In genomic region chr4:59190650-59191424, GRCm38 (mm10) we compare ENCODE assay signal across 10 mouse cellular contexts. TPM values are rescaled to one million over a fixed set of nuclear protein-coding genes. Genes with fewer than 3 reads are reported as not detected.
A peak's percentile ranks its signal among the peaks of the same experiment; 100 is the strongest.
DNase-seq lines count a peak whose midpoint lies in the region; ATAC-seq and TF ChIP-seq lines count a peak whose summit lies in the region.
"Had no signal": no experiment of that assay in that cellular context is flagged by ENCODE, and none has a peak within 500 bp of the region (broad histone marks: within the 10 kb centered on the region; RNA-seq: fewer than 3 reads in every experiment).

No protein-coding gene starts in this region.

- WGBS in heart, embryonic 15.5 days, result 42% methylated on average over 7 of the region's 7 CpGs
- 66% methylated on average over 7 of the region's 7 CpGs for whole genome bisulfite sequencing in hindbrain, embryonic 15.5 days
- 82% methylated on average over 7 of the region's 7 CpGs for WGBS in midbrain, embryonic 13.5 days

- no peak for TF ChIP-seq POLR2A in MEL (IDR thresholded peaks at IDR 0.05; ENCODE audit: control insufficient read depth in 1 of 2, insufficient read depth in 1 of 2, low read depth in 1 of 2, low read length in 2 of 2, poor library complexity in 1 of 2)

- peak overlapping the region; percentile 98 for H3K4me3 ChIP-seq in heart, embryonic 15.5 days
- peak overlapping the region; percentile 37 to 96 for H3K4me3 ChIP-seq in MEL (ENCODE audit: control insufficient read depth in 1 of 2, insufficient read depth in 1 of 2, low read depth in 2 of 2, low read length in 2 of 2)
- peak overlapping the region; percentile 94 for H3K4me3 ChIP-seq in hindbrain, embryonic 15.5 days
- H3K4me3 ChIP-seq in midbrain, embryonic 13.5 days (replicated peaks), result peak overlapping the region; percentile 92

- no peak overlapping the region for H3K9ac ChIP-seq in heart, embryonic 15.5 days
- peak overlapping the region; percentile 98 for H3K9ac ChIP-seq in MEL (ENCODE audit: control insufficient read depth, low read depth, low read length, poor library complexity, severe bottlenecking)
- H3K9ac ChIP-seq in hindbrain, embryonic 15.5 days, result no peak overlapping the region
- no peak overlapping the region for H3K9ac ChIP-seq in midbrain, embryonic 13.5 days (replicated peaks)

- H3K27me3 ChIP-seq in heart, embryonic 15.5 days, result no peaks in the 10 kb centered on the region
- H3K27me3 ChIP-seq in MEL (ENCODE audit: control insufficient read depth in 1 of 2, insufficient read depth in 2 of 2, low read length in 2 of 2), result no peaks in the 10 kb centered on the region
- no peaks in the 10 kb centered on the region for H3K27me3 ChIP-seq in hindbrain, embryonic 15.5 days
- H3K27me3 ChIP-seq in midbrain, embryonic 13.5 days, result no peaks in the 10 kb centered on the region
- H3K27me3 ChIP-seq: Patski had no signal

- no peak overlapping the region for H3K27ac ChIP-seq in heart, embryonic 15.5 days
- peak overlapping the region; percentile 90 for H3K27ac ChIP-seq in MEL (ENCODE audit: control insufficient read depth, low read depth, low read length)
- no peak overlapping the region for H3K27ac ChIP-seq in hindbrain, embryonic 15.5 days (replicated peaks)
- no peak overlapping the region for H3K27ac ChIP-seq in midbrain, embryonic 13.5 days

- H3K4me2 ChIP-seq in heart, embryonic 15.5 days, result peak overlapping the region; percentile 78
- H3K4me2 ChIP-seq in hindbrain, embryonic 15.5 days, result peak overlapping the region; percentile 53
- peak overlapping the region; percentile 69 for H3K4me2 ChIP-seq in midbrain, embryonic 13.5 days (replicated peaks)

- no peak for TF ChIP-seq CTCF in MEL (IDR thresholded peaks at IDR 0.05 in 2 of 3, conservative IDR thresholded peaks at IDR 0.05 in 1 of 3; ENCODE audit: control insufficient read depth in 1 of 3, insufficient read depth in 1 of 3, low read depth in 2 of 3, low read length in 3 of 3, poor library complexity in 1 of 3, severe bottlenecking in 1 of 3)

- peaks cover 16% of the 10 kb centered on the region for H3K4me1 ChIP-seq in heart, embryonic 15.5 days (replicated peaks)
- H3K4me1 ChIP-seq in MEL (ENCODE audit: control insufficient read depth in 1 of 2, insufficient read depth in 2 of 2, low read length in 2 of 2), result peaks cover 22 to 33% of the 10 kb centered on the region in 2 experiments
- H3K4me1 ChIP-seq in hindbrain, embryonic 15.5 days (replicated peaks), result peaks cover 27% of the 10 kb centered on the region
- peaks cover 18% of the 10 kb centered on the region for H3K4me1 ChIP-seq in midbrain, embryonic 13.5 days (replicated peaks)

- no peaks in the 10 kb centered on the region for H3K36me3 ChIP-seq in heart, embryonic 15.5 days
- peaks cover 0 to 53% of the 10 kb centered on the region in 2 experiments; a peak in 3 of 4 replicates for H3K36me3 ChIP-seq in MEL (ENCODE audit: control insufficient read depth in 1 of 2, insufficient read depth in 2 of 2, low read length in 2 of 2)
- H3K36me3 ChIP-seq in hindbrain, embryonic 15.5 days, result no peaks in the 10 kb centered on the region
- H3K36me3 ChIP-seq in midbrain, embryonic 13.5 days, result no peaks in the 10 kb centered on the region

- ATAC-seq in heart, embryonic 15.5 days (replicated peaks; ENCODE audit: insufficient number of reproducible peaks, insufficient read depth, low FRiP score, low read depth), result no peak
- ATAC-seq in hindbrain, embryonic 15.5 days (ENCODE audit: low FRiP score, low read depth), result no peak
- ATAC-seq in midbrain, embryonic 13.5 days, result no peak

- H3K79me2 ChIP-seq in MEL (ENCODE audit: control insufficient read depth, insufficient read depth, low read length, poor library complexity), result peaks cover 51% of the 10 kb centered on the region

- DNase-seq in heart, adult 9 months (ENCODE audit: low spot score in 2 of 2), result no peak
- DNase-seq in MEL (ENCODE audit: low read depth, low spot score), result peak; percentile 76
- no peak for DNase-seq in adrenal gland, adult 8-10 months
- no peak for DNase-seq in kidney, adult 11 months
- DNase-seq in layer of hippocampus, adult 11-12 months (ENCODE audit: low spot score), result no peak

- peak; percentile 66 to 84 for TF ChIP-seq EP300 in MEL (IDR thresholded peaks at IDR 0.05; ENCODE audit: low read depth in 1 of 2, low read length in 2 of 2)

- H3K9me3 ChIP-seq in heart, embryonic 15.5 days (replicated peaks), result no peaks in the 10 kb centered on the region
- no peaks in the 10 kb centered on the region for H3K9me3 ChIP-seq in MEL (replicated peaks; ENCODE audit: insufficient read depth, low read length)
- H3K9me3 ChIP-seq in hindbrain, embryonic 15.5 days, result no peaks in the 10 kb centered on the region
- no peaks in the 10 kb centered on the region for H3K9me3 ChIP-seq in midbrain, embryonic 13.5 days

- no peak for TF ChIP-seq RAD21 in MEL (IDR thresholded peaks at IDR 0.05; ENCODE audit: low read depth, low read length)

TF ChIP-seq in MEL, 35 proteins besides CTCF, POLR2A, EP300 and RAD21 (continues in another document):
- TF ChIP-seq TCF12 (IDR thresholded peaks at IDR 0.05; ENCODE audit: low read depth, low read length) (peak; percentile 80), CHD1 (IDR thresholded peaks at IDR 0.05; ENCODE audit: low read depth, low read length) (0 out of 2 replicates have a peak, but pooled peaks have one; percentile 37), SIN3A (IDR thresholded peaks at IDR 0.05; ENCODE audit: low read length) (peak; percentile 96), JUND (IDR thresholded peaks at IDR 0.05; ENCODE audit: low read depth, low read length) (no peak), ZNF384 (IDR thresholded peaks at IDR 0.05; ENCODE audit: low read depth, low read length) (peak; percentile 92), MYB (IDR thresholded peaks at IDR 0.05; ENCODE audit: low read depth, low read length) (peak; percentile 70), GATA1 (IDR thresholded peaks at IDR 0.05; ENCODE audit: low read depth, low read length) (peak; percentile 62), USF2 (IDR thresholded peaks at IDR 0.05; ENCODE audit: borderline replicate concordance in 1 of 2, insufficient read depth in 1 of 2, low read depth in 1 of 2, low read length in 2 of 2) (no peak), BHLHE40 (IDR thresholded peaks at IDR 0.05; ENCODE audit: borderline replicate concordance, low read depth, low read length) (no peak), CHD2 (IDR thresholded peaks at IDR 0.05; ENCODE audit: low read length) (no peak), MYC (IDR thresholded peaks at IDR 0.05; ENCODE audit: low read depth, low read length) (peak; percentile 76; the same call in 1 of the 2 replicates), ETS1 (IDR thresholded peaks at IDR 0.05; ENCODE audit: low read depth, low read length) (peak; percentile 87), KAT2A (conservative IDR thresholded peaks at IDR 0.05; ENCODE audit: low read depth, low read length) (no peak), GABPA (IDR thresholded peaks at IDR 0.05; ENCODE audit: low read depth, low read length) (no peak), MAZ (IDR thresholded peaks at IDR 0.05; ENCODE audit: low read depth, low read length) (no peak), SMC3 (IDR thresholded peaks at IDR 0.05; ENCODE audit: low read depth, low read length) (peak; percentile 11; the same call in 1 of the 2 replicates), POLR2AphosphoS2 (IDR thresholded peaks at IDR 0.05; ENCODE audit: low read length) (no peak), UBTF (IDR thresholded peaks at IDR 0.05; ENCODE audit: borderline replicate concordance, insufficient read depth, low read depth, low read length) (no peak), MEF2A (IDR thresholded peaks at IDR 0.05; ENCODE audit: extremely low read depth, insufficient replicate concordance, low read depth, low read length, poor library complexity, severe bottlenecking) (no peak), NELFE (IDR thresholded peaks at IDR 0.05; ENCODE audit: low read depth, low read length) (no peak), TBP (IDR thresholded peaks at IDR 0.05; ENCODE audit: low read depth, low read length) (no peak), ELF1 (IDR thresholded peaks at IDR 0.05; ENCODE audit: low read depth, low read length) (0 out of 2 replicates have a peak, but pooled peaks have one; percentile 7), HCFC1 (IDR thresholded peaks at IDR 0.05; ENCODE audit: low read depth, low read length) (no peak), ZKSCAN1 (IDR thresholded peaks at IDR 0.05; ENCODE audit: low read depth, low read length) (no peak), RCOR1 (IDR thresholded peaks at IDR 0.05; ENCODE audit: low read depth, low read length) (no peak), TAL1 (IDR thresholded peaks at IDR 0.05; ENCODE audit: low read length) (peak; percentile 63), MAFK (IDR thresholded peaks at IDR 0.05; ENCODE audit: borderline replicate concordance, low read depth, low read length) (no peak), POLR2AphosphoS5 (IDR thresholded peaks at IDR 0.05; ENCODE audit: borderline replicate concordance, low read depth, low read length) (no peak), E2F4 (IDR thresholded peaks at IDR 0.05; ENCODE audit: borderline replicate concordance, low read depth, low read length) (0 out of 2 replicates have a peak, but pooled peaks have one; percentile 11), MXI1 (IDR thresholded peaks at IDR 0.05; ENCODE audit: low read depth, low read length) (peak; percentile 92)

RNA-seq across cellular contexts. Expression of gene Ugcg, which starts 1.8 kb away (rescaled TPM):
- 6.2 and 7.0 TPM in 2 replicates for polyA plus RNA-seq in heart, embryonic 15.5 days (2015; fragmentation: Nextera tagmentation; extraction: Ambion mirVana)
- 39.1 and 45.4 TPM in 2 replicates for total RNA-seq in MEL (2012; rRNA removed)
- polyA plus RNA-seq in MEL (2012; ENCODE audit: insufficient read depth in 1 of 2, insufficient read length in 2 of 2, low read depth in 1 of 2, low replicate concordance in 2 of 2, missing spikeins in 1 of 2), result 10 to 100 TPM in 1 of 2 experiments, not detected in 1; 30.8 TPM
- polyA plus RNA-seq in hindbrain, embryonic 15.5 days (2015; fragmentation: Nextera tagmentation; extraction: Ambion mirVana), result 15.0 and 15.3 TPM in 2 replicates
- 16.4 and 18.2 TPM in 2 replicates for polyA plus RNA-seq in midbrain, embryonic 13.5 days (2015; fragmentation: Nextera tagmentation; extraction: Ambion mirVana)
- 10 to 100 TPM; 34.6 to 58.9 (median 48.2) TPM for total RNA-seq in adrenal gland, adult 8-10 months (2022)

RNA-seq across cellular contexts. Expression of gene AI481877, which starts 52.1 kb away (rescaled TPM):
- polyA plus RNA-seq in heart, embryonic 15.5 days (2015; fragmentation: Nextera tagmentation; extraction: Ambion mirVana), result not detected in 2 replicates
- total RNA-seq in MEL (2012; rRNA removed), result not detected in 2 replicates
- polyA plus RNA-seq in MEL (2012; ENCODE audit: insufficient read depth in 1 of 2, insufficient read length in 2 of 2, low read depth in 1 of 2, low replicate concordance in 2 of 2, missing spikeins in 1 of 2), result under 1 TPM in 1 of 2 experiments, not detected in 1; 0.01 TPM
- polyA plus RNA-seq in hindbrain, embryonic 15.5 days (2015; fragmentation: Nextera tagmentation; extraction: Ambion mirVana), result 0.04 TPM in 1 of 2 replicates, not detected in the other
- 0.04 TPM in 1 of 2 replicates, not detected in the other for polyA plus RNA-seq in midbrain, embryonic 13.5 days (2015; fragmentation: Nextera tagmentation; extraction: Ambion mirVana)
- total RNA-seq in adrenal gland, adult 8-10 months (2022), result under 1 TPM in 2 of 4 experiments, not detected in 2; 0.25 to 0.27 TPM
- polyA plus RNA-seq: gonadal fat pad, adult 2 months had no signal
